8 mouse cellular contexts compared by ENCODE assay signal in genomic region chr5:99252203-99253135, GRCm38 (mm10).
DNase-seq lines count a peak whose midpoint lies in the region; ATAC-seq and TF ChIP-seq lines count a peak whose summit lies in the region.

No protein-coding gene starts in this region.

- H3K36me3 ChIP-seq in hindbrain, embryonic 12.5 days, result no peaks in the 10 kb centered on the region

- H3K4me2 ChIP-seq in hindbrain, embryonic 12.5 days (replicated peaks), result peak overlapping the region; percentile 65

- H3K9ac ChIP-seq in hindbrain, embryonic 12.5 days, result peak overlapping the region; percentile 68

- WGBS in hindbrain, embryonic 12.5 days, result under 1% methylated on average over 75 of the region's 78 CpGs

- no peaks in the 10 kb centered on the region for H3K9me3 ChIP-seq in hindbrain, embryonic 12.5 days (replicated peaks)

- CTCF ChIA-PET in Patski (lab: Charles Lee), result interaction anchor here (0.7 to 1.9 kb wide), 8 partner anchors 11 to 326 kb away, joined by 3 to 5 read pairs (median 3); no protein-coding TSS in a partner anchor

- H3K4me1 ChIP-seq in hindbrain, embryonic 12.5 days, result peaks cover 22% of the 10 kb centered on the region

- H3K27ac ChIP-seq in hindbrain, embryonic 12.5 days, result peak overlapping the region; percentile 64

- in situ Hi-C loops in Patski (cut with MboI; ENCODE audit: low pct_unique_long_range_greater_than_20kb), result no loop called here

- peak; percentile 81 for TF ChIP-seq CTCF in Patski (IDR thresholded peaks at IDR 0.05)

- no peak for DNase-seq in Patski (ENCODE audit: low read depth, low spot score)
- peak; percentile 92 to 95 for DNase-seq in cerebellum, postnatal 10 days
- peak; percentile 92 to 97 for DNase-seq in frontal cortex, postnatal 10 days (ENCODE audit: low spot score in 2 of 2)
- DNase-seq in layer of hippocampus, postnatal 14 days (ENCODE audit: low spot score in 2 of 2), result peak; percentile 94 to 96
- DNase-seq in lung, postnatal 10 days, result peak; percentile 95
- peak; percentile 97 for DNase-seq in ovary, postnatal 14 days (ENCODE audit: low spot score)
- DNase-seq in thymus, postnatal 10 days (ENCODE audit: low spot score in 2 of 2), result peak; percentile 92 to 97

- POLR2A ChIA-PET in Patski (lab: Charles Lee), result no interaction called here

- peak; percentile 94 for ATAC-seq in Patski
- peak; percentile 91 for ATAC-seq in hindbrain, embryonic 12.5 days (ENCODE audit: low FRiP score)

- peaks cover 6% of the 10 kb centered on the region for H3K27me3 ChIP-seq in Patski
- peaks cover 28% of the 10 kb centered on the region for H3K27me3 ChIP-seq in hindbrain, embryonic 12.5 days

- H3K4me3 ChIP-seq in hindbrain, embryonic 12.5 days, result peak overlapping the region; percentile 53
